Comparison of ENCODE assay signal across 22 mouse cellular contexts in genomic region chr9:103465293-103465692, GRCm38 (mm10). TPM values are rescaled to one million over a fixed set of nuclear protein-coding genes. Genes with fewer than 3 reads are reported as not detected.
DNase-seq lines count a peak whose midpoint lies in the region; ATAC-seq lines count a peak whose summit lies in the region.
"Had no signal": no experiment of that assay in that cellular context is flagged by ENCODE, and none has a peak within 500 bp of the region (broad histone marks: within the 10 kb centered on the region; RNA-seq: fewer than 3 reads in every experiment).

No protein-coding gene starts in this region.

- H3K36me3 ChIP-seq in forebrain, embryonic 11.5 days (ENCODE audit: control insufficient read depth, insufficient read depth, low read length), result no peaks in the 10 kb centered on the region
- H3K36me3 ChIP-seq in forebrain, embryonic 15.5 days, result no peaks in the 10 kb centered on the region
- H3K36me3 ChIP-seq in hindbrain, embryonic 16.5 days (ENCODE audit: control insufficient read depth, insufficient read depth, low read length), result no peaks in the 10 kb centered on the region
- H3K36me3 ChIP-seq in midbrain, embryonic 15.5 days (replicated peaks), result no peaks in the 10 kb centered on the region
- H3K36me3 ChIP-seq in liver, embryonic 11.5 days (ENCODE audit: control insufficient read depth, insufficient read depth, low read length), result no peaks in the 10 kb centered on the region
- H3K36me3 ChIP-seq: heart, embryonic 15.5 days; limb, embryonic 12.5 days; lung, embryonic 15.5 days had no signal

- H3K4me3 ChIP-seq in forebrain, embryonic 11.5 days (ENCODE audit: low read depth, low read length), result no peak overlapping the region
- no peak overlapping the region for H3K4me3 ChIP-seq in forebrain, embryonic 15.5 days
- H3K4me3 ChIP-seq in hindbrain, embryonic 16.5 days (ENCODE audit: low read length), result no peak overlapping the region
- no peak overlapping the region for H3K4me3 ChIP-seq in midbrain, embryonic 15.5 days
- H3K4me3 ChIP-seq in liver, embryonic 11.5 days (ENCODE audit: low read depth, low read length), result no peak overlapping the region
- H3K4me3 ChIP-seq: erythroblast, embryonic 14.5 days; heart, embryonic 15.5 days; limb, embryonic 12.5 days; lung, embryonic 15.5 days had no signal

- no peaks in the 10 kb centered on the region for H3K9me3 ChIP-seq in forebrain, embryonic 11.5 days (ENCODE audit: control insufficient read depth, low read length)
- no peaks in the 10 kb centered on the region for H3K9me3 ChIP-seq in forebrain, embryonic 15.5 days
- H3K9me3 ChIP-seq in hindbrain, embryonic 16.5 days (ENCODE audit: control insufficient read depth, low read length), result no peaks in the 10 kb centered on the region
- H3K9me3 ChIP-seq in midbrain, embryonic 15.5 days, result no peaks in the 10 kb centered on the region
- H3K9me3 ChIP-seq in liver, embryonic 11.5 days (ENCODE audit: control insufficient read depth, low read length), result no peaks in the 10 kb centered on the region
- H3K9me3 ChIP-seq: heart, embryonic 15.5 days; limb, embryonic 12.5 days; lung, embryonic 15.5 days had no signal

- no peak overlapping the region for H3K4me2 ChIP-seq in forebrain, embryonic 11.5 days (ENCODE audit: low read depth, low read length, severe bottlenecking)
- no peak overlapping the region for H3K4me2 ChIP-seq in forebrain, embryonic 15.5 days (replicated peaks)
- H3K4me2 ChIP-seq in hindbrain, embryonic 16.5 days (ENCODE audit: low read length), result no peak overlapping the region
- H3K4me2 ChIP-seq in midbrain, embryonic 15.5 days, result 0 out of 2 replicates have a peak overlapping the region, but pooled peaks have one; percentile 5
- no peak overlapping the region for H3K4me2 ChIP-seq in liver, embryonic 11.5 days
- H3K4me2 ChIP-seq: heart, embryonic 15.5 days; limb, embryonic 12.5 days; lung, embryonic 15.5 days had no signal

- H3K27ac ChIP-seq in forebrain, embryonic 11.5 days (ENCODE audit: low read depth, low read length), result peak overlapping the region; percentile 42
- peak overlapping the region; percentile 70 for H3K27ac ChIP-seq in forebrain, embryonic 15.5 days (replicated peaks)
- peak overlapping the region; percentile 69 for H3K27ac ChIP-seq in hindbrain, embryonic 16.5 days (ENCODE audit: low read depth, low read length)
- H3K27ac ChIP-seq in midbrain, embryonic 15.5 days, result peak overlapping the region; percentile 76
- H3K27ac ChIP-seq in liver, embryonic 11.5 days (ENCODE audit: low read depth, low read length), result no peak overlapping the region
- H3K27ac ChIP-seq: heart, embryonic 15.5 days; limb, embryonic 12.5 days; liver, embryonic 14.5 days; lung, embryonic 15.5 days; macrophage had no signal

- no peak for ATAC-seq in forebrain, embryonic 11.5 days (replicated peaks; ENCODE audit: low FRiP score)
- 0 out of 2 replicates have a peak, but pooled peaks have one; percentile 33 for ATAC-seq in forebrain, embryonic 15.5 days (replicated peaks)
- no peak for ATAC-seq in hindbrain, embryonic 16.5 days
- peak; percentile 72; the same call in 1 of the 2 replicates for ATAC-seq in midbrain, embryonic 15.5 days (replicated peaks)
- ATAC-seq in liver, embryonic 11.5 days (replicated peaks; ENCODE audit: low FRiP score), result no peak
- ATAC-seq: intestine, embryonic 16.5 days had no signal

- WGBS in forebrain, embryonic 11.5 days, result 25% methylated on average over 1 of the region's 1 CpGs
- 4% methylated on average over 1 of the region's 1 CpGs for WGBS in forebrain, embryonic 15.5 days
- 13% methylated on average over 1 of the region's 1 CpGs for WGBS in hindbrain, embryonic 16.5 days
- 8% methylated on average over 1 of the region's 1 CpGs for WGBS in midbrain, embryonic 15.5 days
- WGBS in liver, embryonic 11.5 days, result 43% methylated on average over 1 of the region's 1 CpGs

- H3K27me3 ChIP-seq in forebrain, embryonic 11.5 days (ENCODE audit: control insufficient read depth, insufficient read depth, low read length), result no peaks in the 10 kb centered on the region
- no peaks in the 10 kb centered on the region for H3K27me3 ChIP-seq in forebrain, embryonic 15.5 days
- H3K27me3 ChIP-seq in hindbrain, embryonic 16.5 days (replicated peaks; ENCODE audit: control insufficient read depth, insufficient read depth, low read length), result no peaks in the 10 kb centered on the region
- H3K27me3 ChIP-seq in midbrain, embryonic 15.5 days (replicated peaks), result no peaks in the 10 kb centered on the region
- H3K27me3 ChIP-seq in liver, embryonic 11.5 days (replicated peaks; ENCODE audit: control insufficient read depth, insufficient read depth, low read length), result no peaks in the 10 kb centered on the region
- H3K27me3 ChIP-seq: heart, embryonic 15.5 days; limb, embryonic 12.5 days; lung, embryonic 15.5 days had no signal

- no peak overlapping the region for H3K9ac ChIP-seq in forebrain, embryonic 11.5 days (ENCODE audit: low read length)
- no peak overlapping the region for H3K9ac ChIP-seq in forebrain, embryonic 15.5 days (replicated peaks)
- H3K9ac ChIP-seq in hindbrain, embryonic 16.5 days (ENCODE audit: low read depth, low read length), result no peak overlapping the region
- no peak overlapping the region for H3K9ac ChIP-seq in midbrain, embryonic 15.5 days
- no peak overlapping the region for H3K9ac ChIP-seq in liver, embryonic 11.5 days (ENCODE audit: low read depth, low read length)
- H3K9ac ChIP-seq: heart, embryonic 15.5 days; limb, embryonic 12.5 days; liver, embryonic 14.5 days; lung, embryonic 15.5 days had no signal

- no peak for DNase-seq in forebrain, embryonic 11.5 days (ENCODE audit: low spot score)
- no peak for DNase-seq in liver, embryonic 11.5 days (ENCODE audit: low spot score)
- no peak for DNase-seq in spleen, adult 18-20 months
- DNase-seq in thymus, postnatal 0 days (ENCODE audit: low spot score), result no peak
- DNase-seq in urinary bladder, postnatal 36 days (ENCODE audit: low spot score in 2 of 2), result no peak
- DNase-seq: B cell, adult 2 months; cerebellum, adult 8-10 months; gastrocnemius, postnatal 14 days; heart, postnatal 4 days; right cerebral cortex, postnatal 14 days; thymus, postnatal 14 days had no signal

- no peaks in the 10 kb centered on the region for H3K4me1 ChIP-seq in forebrain, embryonic 11.5 days (replicated peaks; ENCODE audit: control insufficient read depth, insufficient read depth, low read length)
- H3K4me1 ChIP-seq in forebrain, embryonic 15.5 days, result peaks cover 13% of the 10 kb centered on the region
- peaks cover 6% of the 10 kb centered on the region for H3K4me1 ChIP-seq in hindbrain, embryonic 16.5 days (ENCODE audit: control insufficient read depth, insufficient read depth, low read depth, low read length)
- peaks cover 12% of the 10 kb centered on the region for H3K4me1 ChIP-seq in midbrain, embryonic 15.5 days
- no peaks in the 10 kb centered on the region for H3K4me1 ChIP-seq in liver, embryonic 11.5 days (replicated peaks; ENCODE audit: control insufficient read depth, insufficient read depth, low read length)
- H3K4me1 ChIP-seq: limb, embryonic 12.5 days; lung, embryonic 15.5 days had no signal

RNA-seq across cellular contexts. Expression of gene Bfsp2, which starts 14.9 kb away (rescaled TPM):
- polyA plus RNA-seq in forebrain, embryonic 11.5 days (2014; fragmentation: Nextera tagmentation; extraction: Ambion mirVana), result 0.65 and 1.8 TPM in 2 replicates
- polyA plus RNA-seq in forebrain, embryonic 15.5 days (2015; fragmentation: Nextera tagmentation; extraction: Ambion mirVana), result 2.0 and 2.3 TPM in 2 replicates
- 5.0 and 6.0 TPM in 2 replicates for polyA plus RNA-seq in hindbrain, embryonic 16.5 days (2015; fragmentation: Nextera tagmentation; extraction: Ambion mirVana)
- 1.9 and 2.3 TPM in 2 replicates for polyA plus RNA-seq in midbrain, embryonic 15.5 days (2015; fragmentation: Nextera tagmentation; extraction: Ambion mirVana)
- 0.42 and 0.55 TPM in 2 replicates for polyA plus RNA-seq in liver, embryonic 11.5 days (2014; fragmentation: Nextera tagmentation; extraction: Ambion mirVana)
- 3.0 and 3.1 TPM in 2 replicates for polyA plus RNA-seq in thymus, postnatal 0 days (2015; fragmentation: Nextera tagmentation; extraction: Ambion mirVana)
- polyA plus RNA-seq: adrenal gland, adult 2 months; intestine, embryonic 16.5 days; macrophage had no signal

Comparison
In these comparisons a context has a peak if more than half of its experiments do, and no peak if none do; other contexts are left out.
1. ATAC-seq: peak in forebrain, embryonic 15.5 days (single experiment) and midbrain, embryonic 15.5 days (single experiment); none in forebrain, embryonic 11.5 days (single experiment), hindbrain, embryonic 16.5 days (single experiment) and liver, embryonic 11.5 days (single experiment).